Mouse (Mus musculus) heart, adult 2 months (tissue): ENCODE data around the gene Ptpn6.

ENCODE experiments used
- CTCF ChIP-seq: fragments of 200-600 bp; IDR thresholded peaks from 2 replicates; pipeline ENCODE4 v1.8.1; 2022; ENCODE audit warnings: antibody characterized with exemption, mild to moderate bottlenecking, moderate library complexity
- POLR2A ChIP-seq: fragments of 200-500 bp; IDR thresholded peaks from 2 replicates; pipeline ENCODE4 v1.6.1; 2011; ENCODE audit warnings: mild to moderate bottlenecking, low read depth, low read length, control low read depth; ENCODE audit not compliant: insufficient read depth

GRCm38 (mm10) chr6:124728621-124729020, 9.9 kb downstream of the Ptpn6 start:
- TF ChIP-seq POLR2A (no peak), CTCF (no peak)
